Mouse (Mus musculus) cerebellum, adult 8-10 months (tissue): ENCODE measurements around the gene Asb4.

Experiments used
- DNase-seq: peaks from one replicate; pipeline ENCODE4 v3.0.0; 2022

Gene Asb4

GRCm38 (mm10) chr6:5394971-5395370 lies 11.8 kb downstream of the Asb4 start:
- no peak for DNase-seq

- DNase-seq: no peak
Measured at GRCm38 (mm10) chr6:5396797-5397196, 13.6 kb downstream of the Asb4 start.

- peak; percentile 12 for DNase-seq
Measured at GRCm38 (mm10) chr6:5401394-5401793, 18.2 kb downstream of the Asb4 start.

- no peak for DNase-seq
Measured at GRCm38 (mm10) chr6:5403095-5403815, 20.1 kb downstream of the Asb4 start.

- no peak for DNase-seq
Measured at GRCm38 (mm10) chr6:5404016-5404415, 20.8 kb downstream of the Asb4 start.

- no peak for DNase-seq
Measured at GRCm38 (mm10) chr6:5408451-5409177, 25.4 kb downstream of the Asb4 start.

GRCm38 (mm10) chr6:5409676-5410075 lies 26.5 kb downstream of the Asb4 start:
- no peak for DNase-seq

GRCm38 (mm10) chr6:5410697-5411391 lies 27.7 kb downstream of the Asb4 start:
- DNase-seq: peak; percentile 18

GRCm38 (mm10) chr6:5413282-5413681 lies 30.1 kb downstream of the Asb4 start:
- DNase-seq: no peak

- DNase-seq: no peak
Measured at GRCm38 (mm10) chr6:5421442-5421841, 38.3 kb downstream of the Asb4 start.

GRCm38 (mm10) chr6:5422386-5422785 lies 39.2 kb downstream of the Asb4 start:
- no peak for DNase-seq

- DNase-seq: no peak
Measured at GRCm38 (mm10) chr6:5423594-5423993, 40.4 kb downstream of the Asb4 start.

GRCm38 (mm10) chr6:5427033-5427432 lies 43.8 kb downstream of the Asb4 start:
- DNase-seq: no peak

- DNase-seq: no peak
Measured at GRCm38 (mm10) chr6:5429562-5429961, 46.4 kb downstream of the Asb4 start.

GRCm38 (mm10) chr6:5429982-5430550 lies 46.9 kb downstream of the Asb4 start:
- no peak for DNase-seq

- DNase-seq: no peak
Measured at GRCm38 (mm10) chr6:5433887-5434286, 50.7 kb downstream of the Asb4 start.

GRCm38 (mm10) chr6:5437757-5438156 lies 54.6 kb downstream of the Asb4 start:
- DNase-seq: no peak

GRCm38 (mm10) chr6:5441221-5441620 lies 58.0 kb downstream of the Asb4 start:
- no peak for DNase-seq

- no peak for DNase-seq
Measured at GRCm38 (mm10) chr6:5442316-5443085, 59.3 kb downstream of the Asb4 start.

GRCm38 (mm10) chr6:5443104-5443863 lies 60.1 kb downstream of the Asb4 start:
- no peak for DNase-seq

- no peak for DNase-seq
Measured at GRCm38 (mm10) chr6:5444331-5444898, 61.2 kb downstream of the Asb4 start.

- no peak for DNase-seq
Measured at GRCm38 (mm10) chr6:5447013-5447412, 63.8 kb downstream of the Asb4 start.
